Mouse (Mus musculus) bone marrow, adult 2 months (tissue): Measurements from ENCODE around the gene Alx3.

Source experiments
- CTCF ChIP-seq: fragments of 200-500 bp; IDR thresholded peaks from 2 replicates; pipeline ENCODE4 v1.5.1; 2011; ENCODE audit warnings: low read length, control low read depth; ENCODE audit not compliant: control insufficient read depth, insufficient read depth
- POLR2A ChIP-seq: fragments of 200-500 bp; IDR thresholded peaks from 2 replicates; pipeline ENCODE4 v1.6.1; 2011; ENCODE audit warnings: low read depth, mild to moderate bottlenecking, control low read depth, low read length, borderline replicate concordance; ENCODE audit not compliant: control insufficient read depth

DNA sequence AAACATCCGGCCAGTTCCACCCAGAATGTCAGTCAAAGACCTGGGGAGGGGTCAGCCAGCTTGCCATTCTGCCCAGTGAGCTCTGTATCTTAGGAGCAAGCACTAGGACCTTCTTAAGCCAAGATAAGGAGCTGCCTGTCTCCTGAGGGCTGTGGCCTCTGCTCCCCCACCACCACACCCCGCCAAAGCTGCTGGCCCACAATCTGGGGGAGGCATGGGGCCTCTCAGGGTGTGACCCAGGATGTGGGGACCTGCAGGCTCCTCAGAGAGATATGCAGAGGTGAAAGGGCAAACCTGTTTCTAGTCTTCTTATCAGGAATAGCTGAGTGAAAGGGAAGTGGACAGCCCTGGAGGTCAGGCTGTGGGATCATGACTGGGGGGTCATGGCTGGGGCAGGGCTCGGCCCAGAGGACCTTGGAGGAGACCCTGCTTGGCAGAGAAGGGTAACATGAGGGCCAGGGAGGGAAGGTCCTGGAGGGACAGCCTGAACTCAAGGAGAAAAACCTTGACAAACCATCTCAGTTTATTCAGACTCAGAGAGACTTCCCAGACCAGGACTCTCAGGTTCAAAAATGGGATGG, 16.9 kb upstream of the Alx3 start:
- TF ChIP-seq CTCF: no peak
- no peak for TF ChIP-seq POLR2A
